Mouse (Mus musculus) kidney, postnatal 36 days (tissue): ENCODE results near the gene Hrh2.
A peak's percentile ranks its signal among the peaks of the same experiment; 100 is the strongest.

Source experiments
- DNase-seq, 2 experiments: peaks; one replicate each; pipeline ENCODE4 v3.0.0; 2021 to 2022; ENCODE audit warnings: mixed read lengths in 2 of 2

Hrh2 gene

DNA sequence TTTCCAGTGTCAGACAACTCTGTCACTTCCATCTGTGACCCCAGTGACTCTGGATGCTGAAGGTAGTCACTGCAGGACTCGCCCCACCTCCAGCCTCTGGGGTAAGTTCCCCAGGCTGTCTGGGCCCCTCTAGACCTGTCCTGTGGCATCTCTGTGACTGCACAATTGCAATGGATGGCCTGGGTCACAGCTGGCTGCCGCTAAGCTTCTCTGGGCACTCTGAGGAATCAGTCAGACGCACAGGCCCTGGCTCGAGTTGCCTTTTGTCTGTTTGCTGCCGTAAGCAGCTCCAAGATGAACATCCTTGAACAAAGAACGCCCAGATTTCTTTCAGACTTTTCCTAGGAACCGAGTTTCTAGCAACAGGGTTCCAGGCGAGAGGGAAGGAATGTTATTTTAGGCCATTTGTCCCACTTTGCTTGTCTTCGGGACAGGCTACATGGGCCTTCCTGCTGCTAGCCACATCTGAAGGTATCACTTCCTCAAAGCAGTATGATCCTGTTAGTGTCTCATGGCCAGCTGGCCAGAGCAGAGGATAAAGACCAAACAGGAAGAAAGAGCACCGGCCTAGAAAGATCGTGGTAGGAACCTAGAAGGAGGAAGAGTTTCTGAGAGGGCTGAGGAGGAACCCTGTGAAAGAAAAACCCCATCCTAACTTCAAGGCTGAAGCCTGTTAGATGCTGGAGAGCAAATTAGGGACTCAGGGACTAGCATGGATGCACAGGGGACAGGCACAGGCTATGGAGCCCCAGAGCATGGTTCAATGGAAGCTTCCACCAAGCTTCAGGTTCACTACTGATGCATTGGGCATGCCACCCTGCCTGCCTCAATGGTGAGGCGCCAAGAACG, 31.2 kb downstream of the Hrh2 start:
- no peak for DNase-seq

DNA sequence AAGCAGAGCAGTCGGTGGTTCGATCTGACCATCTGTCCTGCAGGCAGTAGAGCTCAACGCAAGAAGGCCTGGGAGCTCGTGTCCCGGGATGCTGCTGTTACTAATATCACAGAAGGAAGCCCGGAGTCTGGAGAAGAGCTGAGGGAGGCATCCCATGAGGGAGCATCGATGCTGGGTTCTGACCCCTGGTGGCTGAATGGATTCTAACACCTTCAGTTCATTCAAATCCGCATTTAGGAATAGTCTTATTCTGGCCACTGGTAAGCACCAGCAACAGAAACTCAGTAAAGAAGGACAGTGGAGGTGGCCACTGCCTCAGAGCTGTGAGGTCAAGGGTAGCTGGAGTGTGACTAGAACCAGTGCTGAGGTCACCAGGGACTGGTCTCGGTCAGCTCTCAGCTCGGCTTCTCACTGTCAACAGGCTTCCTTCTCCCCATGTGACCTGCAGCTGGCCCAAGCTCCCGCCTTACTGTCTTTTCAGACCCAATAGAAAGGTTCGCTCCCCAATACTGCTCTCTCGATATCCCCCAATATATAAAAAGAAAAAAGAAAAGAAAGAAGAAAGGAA, 36.1 kb downstream of the Hrh2 start:
- DNase-seq = peak; percentile 30 to 72

DNA sequence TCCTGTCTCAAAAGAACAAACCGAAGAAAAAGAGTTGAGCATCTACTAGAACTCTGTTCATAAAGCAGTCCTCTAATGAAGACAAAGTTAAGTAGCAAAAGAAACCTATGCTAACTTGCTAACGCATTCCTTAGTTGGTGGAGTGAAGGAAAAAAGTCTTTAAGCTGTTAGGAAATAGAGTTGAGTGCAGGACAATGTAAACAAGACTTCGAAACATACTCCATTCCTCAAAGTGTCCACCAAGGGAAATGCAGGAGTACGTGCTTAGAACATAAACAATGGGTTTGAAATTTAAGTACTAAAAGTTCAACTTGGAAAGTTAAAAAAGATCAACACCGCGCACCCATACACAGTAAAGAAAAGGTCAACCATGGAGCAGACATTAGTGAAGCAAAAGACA, 38.2 kb downstream of the Hrh2 start:
- no peak for DNase-seq

DNA sequence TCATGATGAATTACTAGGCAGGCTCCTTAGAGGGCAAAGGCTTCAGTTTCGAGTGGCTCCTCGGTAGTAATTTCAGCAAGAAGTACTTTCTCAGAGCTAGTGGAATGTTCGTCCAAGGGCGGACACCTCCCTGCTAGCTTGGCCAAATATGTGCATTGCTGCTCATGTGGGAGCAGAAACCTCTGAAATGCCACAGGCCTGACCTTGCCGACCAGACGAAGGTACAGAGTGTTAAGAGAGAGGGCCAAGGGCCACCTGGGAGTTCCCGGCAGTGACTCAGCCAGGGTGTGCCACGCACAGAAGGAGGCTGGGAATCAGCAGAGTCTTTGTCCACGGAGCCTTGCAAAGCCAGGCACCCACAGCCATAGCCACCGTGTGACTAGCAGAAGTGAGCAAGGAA, 39.9 kb downstream of the Hrh2 start:
- peak in 1 of 2 experiments; percentile 41 for DNase-seq

DNA sequence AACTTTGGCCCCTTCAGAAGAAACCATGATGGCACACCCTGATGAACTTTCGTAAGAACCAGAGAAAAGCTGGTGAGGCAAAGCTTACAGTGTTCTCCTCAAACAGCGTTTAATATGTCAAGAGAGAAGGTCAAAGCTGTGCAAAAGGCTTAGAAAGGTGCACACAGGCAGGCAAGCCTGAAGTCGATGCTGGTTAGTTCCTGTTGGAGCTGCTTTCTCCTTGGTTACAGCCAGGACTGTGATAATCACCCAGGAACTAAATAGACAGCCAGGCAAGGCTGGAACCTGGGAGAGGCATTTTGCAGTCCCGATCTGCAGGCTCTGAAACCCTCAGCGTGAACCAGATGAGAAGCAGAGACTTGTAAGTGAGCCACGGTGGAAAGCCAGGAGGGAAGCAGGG, 45.6 kb downstream of the Hrh2 start:
- peak; percentile 42 to 44 for DNase-seq

DNA sequence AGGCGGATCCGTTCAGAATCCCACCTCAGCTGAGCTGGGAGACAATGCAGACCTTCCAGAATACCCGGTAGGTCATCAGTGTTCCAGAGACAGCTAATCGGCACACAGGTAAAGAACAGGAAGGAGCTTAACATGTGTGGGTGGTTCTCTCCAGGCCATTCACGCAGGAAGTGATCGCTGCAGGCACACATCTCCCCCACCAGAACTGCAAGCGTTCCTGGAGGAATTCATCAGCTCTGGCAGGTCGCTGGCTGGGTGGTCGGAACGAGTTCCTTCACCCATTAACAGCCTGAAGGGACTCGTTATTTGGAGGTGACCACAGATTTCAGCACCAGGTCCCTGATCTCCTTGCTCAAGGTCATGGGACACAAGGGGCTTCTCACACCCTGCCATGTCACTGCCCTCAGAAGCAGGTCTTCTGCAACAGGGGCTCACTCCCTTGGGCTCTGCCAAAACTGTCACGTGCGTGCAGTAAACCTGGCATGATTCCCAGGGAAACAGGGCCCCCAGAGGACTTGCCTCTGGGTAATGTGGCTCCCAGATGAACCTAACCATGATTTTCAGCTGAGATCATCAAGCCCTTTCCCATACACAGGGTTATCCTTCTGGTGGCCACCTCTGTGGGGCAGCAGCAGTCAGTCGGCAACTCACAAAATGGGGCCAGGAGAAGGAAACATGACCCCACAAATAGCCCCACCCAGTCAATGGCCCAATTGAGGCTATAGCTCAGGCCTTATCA, 46.8 kb downstream of the Hrh2 start:
- DNase-seq = no peak

DNA sequence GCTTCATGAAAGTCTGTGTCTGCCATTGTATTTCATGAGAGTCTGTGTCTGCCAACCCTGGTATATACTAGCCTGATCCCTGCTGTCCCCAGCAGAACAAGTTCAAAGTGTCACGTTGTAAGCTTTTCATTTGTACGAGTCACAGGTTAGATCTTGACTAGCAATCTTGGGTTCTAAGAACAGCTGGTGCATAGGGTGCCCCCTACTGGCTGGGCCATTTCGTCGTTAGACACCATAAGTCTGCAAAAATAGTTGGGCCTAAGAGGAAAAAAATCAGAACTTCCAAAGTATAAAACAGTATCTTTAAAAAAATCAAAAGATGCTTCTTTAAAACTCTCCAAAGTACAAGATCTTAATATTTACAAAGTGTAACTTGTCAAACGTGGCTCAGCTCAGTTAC, 50.5 kb downstream of the Hrh2 start:
- DNase-seq = peak in 1 of 2 experiments; percentile 75

DNA sequence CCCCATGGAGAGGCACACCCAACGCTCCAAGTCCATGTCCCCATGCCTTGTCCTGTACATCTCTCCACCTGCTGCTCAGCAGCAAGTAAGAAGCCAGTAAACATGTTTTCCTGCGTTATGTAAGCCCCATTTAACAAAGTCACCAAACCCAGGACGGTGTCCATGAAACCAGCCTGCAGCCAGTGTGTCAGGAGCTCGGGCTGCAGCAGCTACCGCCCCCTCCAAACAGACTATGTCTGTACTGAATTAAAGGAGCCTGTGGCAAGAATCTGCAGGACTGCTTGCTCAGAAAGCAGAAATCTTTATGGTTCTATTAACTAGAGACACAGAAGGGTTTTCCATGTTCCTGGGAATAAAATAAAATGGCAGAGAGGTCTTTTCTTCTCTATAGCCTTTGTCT, 53.3 kb downstream of the Hrh2 start:
- DNase-seq = no peak

DNA sequence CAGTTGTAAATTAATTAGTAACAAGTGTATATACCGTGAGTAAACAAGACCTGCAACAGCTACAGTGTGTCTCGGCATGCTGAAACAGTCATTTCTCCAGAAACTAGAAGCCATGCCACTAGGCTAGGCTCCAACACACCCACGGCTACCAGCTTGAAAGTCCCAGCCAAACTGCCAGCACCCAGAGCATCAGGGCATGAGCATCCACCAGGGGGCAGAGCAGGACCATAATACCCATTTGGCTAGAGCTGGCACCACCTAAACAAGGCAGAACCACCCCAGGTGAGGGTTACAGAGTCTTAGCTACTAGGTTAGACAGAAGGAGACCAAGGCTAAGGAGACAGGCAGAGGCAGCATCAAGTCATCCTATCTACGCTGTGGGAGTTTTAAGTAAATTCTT, 55.6 kb downstream of the Hrh2 start:
- peak; percentile 79 to 92 for DNase-seq

DNA sequence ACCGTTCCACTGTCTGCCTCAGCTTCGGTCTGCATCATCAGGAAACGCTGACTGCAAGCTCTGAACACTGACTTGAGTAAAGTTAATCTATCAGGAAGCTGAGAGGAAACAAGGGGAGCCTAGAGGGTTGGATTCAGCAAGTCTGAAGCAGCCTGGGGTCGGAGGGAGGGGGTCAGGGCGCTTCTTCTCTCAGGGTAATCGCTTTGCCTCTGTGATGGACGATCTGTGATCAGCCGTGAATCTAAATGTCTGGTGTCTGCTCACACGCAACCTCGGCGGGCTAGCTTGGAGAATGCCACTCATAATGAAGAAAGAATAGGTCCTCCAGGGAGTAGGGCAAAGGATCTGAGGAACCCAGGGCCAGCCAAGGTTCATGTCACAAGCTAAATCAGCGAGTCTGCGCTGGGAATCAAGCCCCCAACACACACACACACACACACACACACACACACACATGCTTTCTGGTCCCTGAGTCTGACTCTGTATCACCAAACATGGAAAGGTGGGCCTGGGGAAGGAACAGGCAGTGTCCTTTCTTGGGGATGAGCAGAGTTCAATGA, 56.6 kb downstream of the Hrh2 start:
- no peak for DNase-seq

DNA sequence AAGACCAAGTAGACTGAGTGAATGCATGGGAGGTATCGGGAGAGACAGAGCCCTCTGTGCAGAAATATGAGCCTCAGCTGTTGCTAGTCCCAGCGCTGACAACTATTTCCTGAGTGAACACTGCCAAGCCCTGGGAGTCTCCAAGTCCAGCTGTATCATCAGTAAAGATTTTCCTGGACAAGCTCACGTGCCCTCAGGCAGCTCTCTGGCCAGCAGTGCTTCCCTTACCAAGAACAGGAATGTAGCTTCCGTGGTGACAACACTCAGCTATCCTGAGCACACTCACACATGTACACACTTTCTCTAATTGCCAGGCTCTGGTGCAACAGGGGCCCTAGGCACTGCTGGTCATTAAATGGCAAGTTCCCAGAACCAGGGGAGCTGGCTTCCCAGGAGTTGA, 57.1 kb downstream of the Hrh2 start:
- DNase-seq = peak; percentile 63 to 69

DNA sequence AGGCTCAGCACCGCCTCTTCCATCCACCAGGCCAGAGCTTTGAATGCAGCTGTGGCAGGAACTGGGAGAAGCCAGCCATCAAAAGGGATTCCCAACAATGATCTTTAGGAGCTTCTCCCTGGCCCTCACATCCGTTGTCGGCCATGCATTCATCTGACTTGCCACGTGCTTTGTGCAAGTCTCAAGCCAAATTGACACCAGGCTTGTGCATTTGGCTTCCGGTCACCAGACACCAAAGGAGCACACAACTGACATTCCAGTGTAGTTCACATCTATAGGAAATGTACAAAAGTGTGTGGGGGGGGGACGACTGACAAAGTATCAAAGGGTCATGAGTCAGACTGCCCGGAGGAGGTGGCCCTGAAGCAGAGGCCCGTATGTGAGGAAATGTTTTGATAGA, 58.4 kb downstream of the Hrh2 start:
- no peak for DNase-seq

DNA sequence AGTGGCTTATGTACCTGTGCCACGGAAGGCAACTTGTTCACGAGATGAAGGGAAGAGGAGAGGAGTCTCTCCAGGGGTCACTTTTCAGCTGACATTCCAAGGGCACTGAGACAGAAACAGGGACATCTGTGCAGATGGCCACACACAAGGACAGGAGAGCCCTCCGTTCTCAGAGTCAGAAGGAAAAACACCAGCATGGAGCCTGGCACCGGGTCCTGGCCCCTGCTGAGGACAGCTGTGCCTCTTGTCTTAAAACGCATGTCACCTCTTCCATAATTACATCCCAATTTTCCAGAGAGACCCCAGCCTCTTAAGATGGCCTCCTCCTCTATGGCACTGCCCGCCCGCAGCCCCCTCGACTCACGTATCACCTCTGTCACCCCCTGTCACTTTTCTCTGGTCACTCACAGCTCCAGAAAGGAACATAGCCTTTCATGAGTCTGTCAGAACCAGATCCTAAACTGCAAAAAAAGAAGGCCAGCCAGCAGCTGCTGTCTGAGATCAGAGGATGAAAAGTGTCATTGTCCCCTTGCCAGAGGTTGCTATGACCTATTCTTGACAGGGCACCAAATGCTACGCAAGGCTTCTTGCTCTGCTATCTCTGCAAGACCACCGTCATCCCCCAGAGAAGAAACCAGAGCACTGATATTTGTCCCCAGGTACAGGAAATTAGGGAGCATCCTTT, 59.8 kb downstream of the Hrh2 start:
- DNase-seq = no peak

DNA sequence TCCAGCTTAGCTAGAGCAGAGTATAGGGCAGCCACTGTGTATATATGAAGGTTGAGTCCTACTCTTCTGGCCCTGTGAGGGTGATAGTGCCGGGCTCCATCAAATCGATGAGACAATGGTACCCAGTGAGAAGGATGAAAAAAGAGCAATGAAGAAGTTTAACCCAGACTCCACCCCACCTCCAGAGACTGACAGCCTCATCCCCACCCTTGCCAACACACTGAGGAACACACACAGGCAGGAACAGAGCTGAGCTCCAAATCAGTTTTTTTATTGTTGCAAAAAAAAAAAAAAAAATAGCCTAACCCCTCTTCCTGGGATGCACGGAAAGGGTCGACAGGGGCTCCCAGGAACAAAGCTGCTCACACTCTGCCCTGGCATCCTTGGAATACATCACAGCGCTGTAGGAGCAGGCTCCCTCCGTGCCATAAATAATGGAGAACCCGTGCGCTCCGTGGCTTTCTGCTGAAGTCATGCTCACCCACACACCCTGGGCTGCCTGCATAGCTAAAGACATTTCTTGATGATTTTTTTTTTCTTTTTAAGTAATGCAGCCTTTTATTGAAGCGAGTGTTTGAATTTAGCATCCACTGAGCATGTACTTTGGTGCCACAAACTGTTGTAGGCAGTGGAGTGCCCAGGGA, 65.8 kb downstream of the Hrh2 start:
- no peak for DNase-seq

DNA sequence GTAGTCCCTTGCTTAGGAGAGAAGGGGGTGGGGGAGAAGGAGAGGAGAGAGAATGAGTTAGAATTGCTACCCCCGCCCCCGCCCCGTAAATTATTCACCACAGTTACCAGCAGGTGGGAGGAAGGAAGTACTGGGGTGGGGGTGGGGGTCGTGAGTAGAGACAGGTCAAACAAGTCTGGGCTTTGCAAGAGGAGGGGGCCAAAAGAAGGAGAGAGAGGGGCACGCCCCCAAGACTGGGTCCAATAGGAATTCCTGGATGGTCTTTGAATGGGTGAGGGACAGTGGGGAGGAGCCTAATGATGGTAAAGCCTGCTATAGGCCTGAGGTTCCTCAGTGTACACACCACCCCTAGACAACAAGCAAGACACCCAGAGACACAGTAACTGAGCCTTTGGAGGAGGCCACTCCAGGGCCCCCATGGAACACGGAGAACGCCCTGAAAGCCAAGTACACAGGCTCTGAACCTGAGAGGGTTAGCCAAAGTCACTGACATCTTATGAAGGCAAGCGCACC, 66.4 kb downstream of the Hrh2 start:
- DNase-seq = no peak

DNA sequence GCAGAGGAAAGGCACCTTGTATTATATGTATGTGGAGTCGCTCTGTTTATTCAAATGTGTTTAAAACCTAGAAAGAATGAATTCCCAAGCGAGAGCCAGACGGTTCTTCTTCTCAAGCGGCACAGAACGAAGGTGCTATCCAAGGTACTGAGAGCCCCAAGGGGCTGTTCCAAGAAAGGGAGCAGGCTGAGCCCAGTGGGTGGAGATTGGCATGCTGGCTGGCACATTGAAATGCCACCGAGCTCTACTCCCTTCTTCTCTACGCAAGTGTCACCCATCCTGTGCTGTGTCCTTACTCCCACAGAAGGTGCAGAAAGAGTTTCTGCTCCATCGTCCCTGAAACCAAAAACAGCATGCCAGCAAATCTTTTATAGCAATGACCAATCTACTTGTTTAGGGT, 68.4 kb downstream of the Hrh2 start:
- DNase-seq = peak; percentile 14 to 41

DNA sequence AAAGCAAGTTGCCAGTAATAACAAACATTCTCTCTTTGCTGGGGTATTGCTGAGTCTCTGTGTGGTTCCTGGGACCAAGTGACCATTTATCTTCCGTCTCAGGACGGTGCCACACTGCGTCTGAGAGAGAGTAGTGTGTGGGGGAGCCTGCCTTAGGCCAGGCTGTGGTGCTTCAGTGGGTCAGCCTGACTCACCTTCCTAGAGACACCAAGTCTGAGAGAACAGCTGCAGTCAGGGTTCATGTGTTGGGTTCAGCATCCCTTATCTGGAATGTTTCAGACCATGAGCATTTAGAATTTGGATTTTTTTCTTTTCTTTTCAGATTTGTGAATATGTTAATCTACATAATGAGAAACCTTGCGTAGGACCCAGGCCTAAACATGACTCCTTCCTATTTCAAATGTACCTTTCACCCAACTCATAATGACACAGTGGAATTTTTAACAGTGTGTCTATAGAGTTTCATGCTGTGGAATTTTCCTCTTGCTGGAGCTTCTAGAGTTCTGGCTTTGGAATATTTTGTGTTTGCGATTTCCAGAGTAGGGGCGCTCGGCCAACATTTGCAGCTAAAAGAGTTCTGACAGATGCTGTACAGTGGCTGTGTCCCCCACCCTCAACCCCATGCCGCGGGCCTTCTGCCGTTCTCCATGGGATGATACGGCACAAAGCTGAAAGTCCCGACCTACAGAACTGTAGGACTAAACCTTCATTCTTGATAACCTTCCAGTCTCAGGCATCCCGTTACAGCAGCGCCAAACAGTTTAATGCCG, 71.0 kb downstream of the Hrh2 start:
- DNase-seq = no peak

DNA sequence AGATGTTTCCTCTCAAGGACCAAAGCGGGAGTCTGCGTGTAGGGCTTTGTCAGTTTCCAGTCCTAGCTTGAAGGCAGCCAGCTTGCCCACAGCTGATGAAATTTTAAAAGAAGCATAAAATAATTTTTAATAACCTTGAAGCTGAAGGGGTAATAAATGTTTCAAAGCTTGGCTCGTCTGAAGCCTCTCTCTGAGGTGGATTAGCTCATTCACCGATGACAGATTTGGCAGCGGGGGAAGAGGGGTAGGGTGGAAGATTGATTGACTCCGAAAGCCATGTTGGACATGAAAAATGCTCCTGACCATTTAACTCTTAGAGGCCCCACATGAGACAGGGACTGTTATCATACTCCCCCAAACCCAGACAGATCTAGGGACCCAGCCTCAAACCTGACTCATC, 71.7 kb downstream of the Hrh2 start:
- DNase-seq = no peak

DNA sequence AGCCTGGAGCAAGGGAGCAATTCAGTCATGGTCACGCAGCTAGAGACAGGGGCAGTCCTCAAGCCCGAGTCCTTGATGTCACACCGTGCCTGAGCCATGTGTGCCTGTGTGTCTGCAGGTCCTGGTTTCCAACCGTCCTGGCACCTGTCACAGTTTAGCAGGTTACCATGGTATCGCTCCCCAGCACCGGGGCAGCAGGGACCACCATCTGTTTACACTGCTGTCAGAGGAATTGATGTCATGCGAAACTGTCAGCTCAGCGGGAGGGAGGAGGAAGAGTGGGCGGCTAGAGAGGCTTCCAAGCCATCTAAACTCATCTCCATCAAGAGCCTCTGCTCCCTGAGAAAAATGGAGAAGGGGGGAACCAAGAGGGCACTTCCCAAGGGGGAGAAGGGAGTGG, 74.5 kb downstream of the Hrh2 start:
- DNase-seq = no peak

DNA sequence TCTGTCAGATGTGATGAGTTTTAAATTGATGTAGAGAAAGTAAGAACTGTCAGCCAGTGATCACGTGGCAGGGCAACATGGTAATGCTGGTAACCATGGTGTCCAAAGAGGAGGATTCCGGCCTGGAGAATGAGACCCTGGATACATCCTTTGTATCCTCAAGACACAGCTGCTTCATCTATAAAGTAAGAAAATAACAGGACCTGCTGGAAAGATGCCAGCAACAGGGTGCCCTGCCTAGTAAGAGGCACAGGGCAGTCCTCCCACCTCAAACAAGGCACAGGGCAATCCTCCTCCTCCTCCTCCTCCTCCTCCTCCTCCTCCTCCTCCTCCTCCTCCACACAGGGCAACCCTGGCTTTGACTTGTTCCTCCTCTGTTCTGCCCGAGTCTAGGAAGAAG, 77.2 kb downstream of the Hrh2 start:
- no peak for DNase-seq

DNA sequence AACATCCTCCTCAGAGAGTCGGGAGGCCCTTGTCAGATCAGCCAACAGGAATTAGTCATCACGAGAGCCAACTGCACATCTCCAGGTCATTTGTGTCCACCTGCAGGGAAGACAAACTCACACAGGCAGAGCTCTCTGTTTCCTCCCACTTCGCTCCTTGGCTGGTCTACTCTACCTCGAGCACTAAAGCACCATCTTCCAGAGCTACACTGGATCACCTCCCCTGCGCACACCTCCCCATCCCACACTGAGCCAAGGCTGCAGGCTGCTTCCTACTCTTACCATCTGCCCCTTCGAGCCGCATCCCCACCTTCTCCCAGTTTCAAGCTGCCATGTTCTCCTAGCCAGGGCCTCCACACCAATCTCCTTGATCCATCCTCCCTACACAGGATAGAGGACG, 77.7 kb downstream of the Hrh2 start:
- DNase-seq = no peak

DNA sequence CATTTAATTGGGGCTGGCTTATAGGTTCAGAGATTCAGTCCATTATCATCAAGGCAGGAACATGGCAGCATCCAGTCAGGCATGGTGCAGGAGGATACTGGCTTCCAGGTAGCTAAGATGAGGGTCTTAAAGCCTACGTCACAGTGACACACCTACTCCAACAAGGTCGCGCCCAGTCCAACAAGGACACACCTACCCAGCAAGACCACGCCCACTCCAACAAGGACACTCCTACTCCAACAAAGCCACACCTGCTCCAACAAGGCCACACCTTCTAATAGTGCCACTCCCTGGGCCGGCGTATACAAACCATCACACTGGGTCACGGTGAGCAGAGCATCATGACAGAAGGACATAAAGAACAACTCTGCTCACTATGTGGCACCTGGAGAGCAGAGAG, 80.1 kb downstream of the Hrh2 start:
- DNase-seq = no peak
